In genomic region chr4:97893915-97894884, GRCm38 (mm10) we compare ENCODE assay signal across 10 mouse cellular contexts.
DNase-seq lines count a peak whose midpoint lies in the region; ATAC-seq lines count a peak whose summit lies in the region.
"Had no signal": no experiment of that assay in that cellular context is flagged by ENCODE, and none has a peak within 500 bp of the region (broad histone marks: within the 10 kb centered on the region; RNA-seq: fewer than 3 reads in every experiment).

No protein-coding gene starts in this region.

- no peaks in the 10 kb centered on the region for H3K9me3 ChIP-seq in hindbrain, embryonic 14.5 days (ENCODE audit: control insufficient read depth, low read length)
- no peaks in the 10 kb centered on the region for H3K9me3 ChIP-seq in hindbrain, embryonic 12.5 days (replicated peaks)

- no peak for ATAC-seq in hindbrain, embryonic 14.5 days (ENCODE audit: low FRiP score)
- no peak for ATAC-seq in hindbrain, embryonic 12.5 days (ENCODE audit: low FRiP score)
- peak; percentile 60 for ATAC-seq in erythroblast, adult 5-6 weeks (replicated peaks; ENCODE audit: low FRiP score, poor library complexity, severe bottlenecking)

- H3K9ac ChIP-seq in hindbrain, embryonic 14.5 days = no peak overlapping the region
- H3K9ac ChIP-seq in hindbrain, embryonic 12.5 days = no peak overlapping the region

- no peak overlapping the region for H3K4me3 ChIP-seq in hindbrain, embryonic 14.5 days (replicated peaks; ENCODE audit: low read length)
- H3K4me3 ChIP-seq in hindbrain, embryonic 12.5 days = no peak overlapping the region

- no peaks in the 10 kb centered on the region for H3K27me3 ChIP-seq in hindbrain, embryonic 14.5 days (ENCODE audit: control insufficient read depth, insufficient read depth, low read length)
- no peaks in the 10 kb centered on the region for H3K27me3 ChIP-seq in hindbrain, embryonic 12.5 days

- H3K4me2 ChIP-seq in hindbrain, embryonic 14.5 days (replicated peaks) = no peak overlapping the region
- no peak overlapping the region for H3K4me2 ChIP-seq in hindbrain, embryonic 12.5 days (replicated peaks)

- WGBS in hindbrain, embryonic 14.5 days = 70% methylated on average over 10 of the region's 10 CpGs
- 80% methylated on average over 10 of the region's 10 CpGs for WGBS in hindbrain, embryonic 12.5 days

- no peak for DNase-seq in hindbrain, embryonic 14.5 days (ENCODE audit: low spot score)
- peak; percentile 30 to 50 for DNase-seq in right cerebral cortex, postnatal 10 days (ENCODE audit: low spot score in 2 of 2)
- no peak for DNase-seq in right cerebral cortex, postnatal 14 days
- no peak for DNase-seq in thymus, postnatal 0 days (ENCODE audit: low spot score)
- DNase-seq in ovary, postnatal 36 days (ENCODE audit: low spot score) = no peak
- DNase-seq: gastrocnemius, postnatal 25 days; thymus, postnatal 4 days had no signal

- H3K27ac ChIP-seq in hindbrain, embryonic 14.5 days = peak overlapping the region; percentile 52
- H3K27ac ChIP-seq in hindbrain, embryonic 12.5 days = no peak overlapping the region
- H3K27ac ChIP-seq: macrophage had no signal

- H3K4me1 ChIP-seq in hindbrain, embryonic 14.5 days (replicated peaks; ENCODE audit: control insufficient read depth, insufficient read depth, low read length) = no peaks in the 10 kb centered on the region
- no peaks in the 10 kb centered on the region for H3K4me1 ChIP-seq in hindbrain, embryonic 12.5 days

- H3K36me3 ChIP-seq in hindbrain, embryonic 14.5 days (replicated peaks; ENCODE audit: control insufficient read depth, insufficient read depth) = no peaks in the 10 kb centered on the region
- H3K36me3 ChIP-seq in hindbrain, embryonic 12.5 days = no peaks in the 10 kb centered on the region

Comparison
In these comparisons a context has a peak if more than half of its experiments do, and no peak if none do; other contexts are left out.
1. DNase-seq: peak in right cerebral cortex, postnatal 10 days (2 of 2); none in hindbrain, embryonic 14.5 days (single experiment), right cerebral cortex, postnatal 14 days (single experiment), thymus, postnatal 0 days (single experiment) and ovary, postnatal 36 days (single experiment).